Mouse (Mus musculus) bone marrow, adult 2 months (tissue): ENCODE measurements around the gene Rpl27.

Source experiments
- CTCF ChIP-seq: fragments of 200-500 bp; IDR thresholded peaks from 2 replicates; pipeline ENCODE4 v1.5.1; 2011; ENCODE audit warnings: low read length, control low read depth; ENCODE audit not compliant: control insufficient read depth, insufficient read depth
- POLR2A ChIP-seq: fragments of 200-500 bp; IDR thresholded peaks from 2 replicates; pipeline ENCODE4 v1.6.1; 2011; ENCODE audit warnings: low read depth, mild to moderate bottlenecking, control low read depth, low read length, borderline replicate concordance; ENCODE audit not compliant: control insufficient read depth

DNA sequence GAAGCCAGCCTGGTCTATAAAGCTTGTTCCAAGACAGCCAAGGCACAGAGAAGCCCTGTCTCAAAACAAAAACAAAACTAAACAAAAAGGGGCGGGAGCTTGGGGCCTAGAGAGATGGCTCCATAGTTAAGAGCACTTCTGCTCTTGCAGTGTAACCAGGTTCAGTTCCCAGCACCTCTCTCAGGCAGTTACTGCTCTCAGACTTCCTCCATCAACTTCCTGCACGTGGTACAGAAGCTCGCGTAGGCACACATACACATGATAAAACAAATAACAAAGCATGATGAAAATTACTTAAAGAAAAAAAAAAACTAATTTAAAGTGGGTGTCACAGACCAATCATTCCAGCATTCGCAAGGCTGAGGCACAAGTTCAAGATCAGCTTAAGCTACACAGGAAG lies 21.9 kb upstream of the Rpl27 start:
- TF ChIP-seq CTCF (no peak), POLR2A (no peak)
